Mouse (Mus musculus): Measurements from ENCODE around the gene 1700012A03Rik.

Gene 1700012A03Rik

GRCm38 (mm10) chr6:32093312-32093711 is 43.3 kb downstream of the 1700012A03Rik start:
- no peak for DNase-seq (ENCODE audit: low read depth, low spot score)

- no peak for DNase-seq (ENCODE audit: low read depth, low spot score)
These were observed 55.7 kb downstream of the 1700012A03Rik start for GRCm38 (mm10) chr6:32105547-32106275.

All from retina, postnatal 7 days (tissue).